Mouse (Mus musculus) MEL (cell line): ENCODE data around the gene Ankrd34a. TPM values are rescaled to one million over a fixed set of nuclear protein-coding genes. Genes with fewer than 3 reads are reported as not detected.

Source experiments
- DNase-seq: peaks from one replicate; pipeline ENCODE4 v3.0.0; 2011; ENCODE audit warnings: low read depth, low spot score
- H3K27ac ChIP-seq: 2 replicates; pipeline ENCODE4 v1.5.1; 2012; ENCODE audit warnings: low read depth, mild to moderate bottlenecking, control low read depth, low read length, moderate library complexity; ENCODE audit not compliant: control insufficient read depth
- H3K27me3 ChIP-seq, 2 experiments: fragments of 150-350 bp in 1 of 2; sonication (generic) in 1 of 2; 2 replicates each; pipeline ENCODE4 v1.6.1; 2012; ENCODE audit warnings: low read length in 2 of 2, mild to moderate bottlenecking in 2 of 2, improper control_type of control experiment in 1 of 2, moderate library complexity in 1 of 2; ENCODE audit not compliant: insufficient read depth in 2 of 2, control insufficient read depth in 1 of 2
- H3K36me3 ChIP-seq, 2 experiments: 2 replicates each; pipeline ENCODE4 v1.6.1; 2012 to 2014; ENCODE audit warnings: low read length in 2 of 2, improper control_type of control experiment in 1 of 2, inconsistent platforms in 1 of 2, mild to moderate bottlenecking in 1 of 2; ENCODE audit not compliant: insufficient read depth in 2 of 2, control insufficient read depth in 1 of 2
- H3K4me1 ChIP-seq, 2 experiments: fragments of 150-350 bp in 1 of 2; sonication (generic) in 1 of 2; 2 replicates each; pipeline ENCODE4 v1.6.1; 2012; ENCODE audit warnings: low read length in 2 of 2, improper control_type of control experiment in 1 of 2, mild to moderate bottlenecking in 1 of 2; ENCODE audit not compliant: insufficient read depth in 2 of 2, control insufficient read depth in 1 of 2
- H3K4me3 ChIP-seq, 2 experiments: fragments of 150-350 bp in 1 of 2; sonication (generic) in 1 of 2; 2 replicates each; pipeline ENCODE4 v1.5.1; 2012; ENCODE audit warnings: low read depth in 2 of 2, low read length in 2 of 2, mild to moderate bottlenecking in 2 of 2, moderate library complexity in 2 of 2, control low read depth in 1 of 2, improper control_type of control experiment in 1 of 2; ENCODE audit not compliant: control insufficient read depth in 1 of 2, insufficient read depth in 1 of 2
- H3K79me2 ChIP-seq: 2 replicates; pipeline ENCODE4 v1.6.1; 2012; ENCODE audit warnings: mild to moderate bottlenecking, low read length, moderate library complexity; ENCODE audit not compliant: control insufficient read depth, poor library complexity, insufficient read depth
- H3K9ac ChIP-seq: 2 replicates; pipeline ENCODE4 v1.6.1; 2012; ENCODE audit warnings: low read depth, mild to moderate bottlenecking, control low read depth, low read length, moderate library complexity; ENCODE audit not compliant: control insufficient read depth, poor library complexity, severe bottlenecking
- H3K9me3 ChIP-seq: fragments of 150-350 bp; sonication (generic); replicated peaks from 2 replicates; pipeline ENCODE4 v1.6.1; 2012; ENCODE audit warnings: mild to moderate bottlenecking, low read length, improper control_type of control experiment, moderate library complexity; ENCODE audit not compliant: insufficient read depth
- BHLHE40 ChIP-seq: IDR thresholded peaks from 2 replicates; pipeline ENCODE4 v1.6.1; 2012; ENCODE audit warnings: low read depth, mild to moderate bottlenecking, inconsistent platforms, low read length, improper control_type of control experiment, borderline replicate concordance
- CHD1 ChIP-seq: IDR thresholded peaks from 2 replicates; pipeline ENCODE4 v1.6.1; 2012; ENCODE audit warnings: low read depth, mild to moderate bottlenecking, inconsistent platforms, low read length, improper control_type of control experiment
- ELF1 ChIP-seq: IDR thresholded peaks from 2 replicates; pipeline ENCODE4 v1.6.1; 2014; ENCODE audit warnings: low read depth, mild to moderate bottlenecking, inconsistent platforms, low read length, improper control_type of control experiment, moderate library complexity
- GABPA ChIP-seq: IDR thresholded peaks from 2 replicates; pipeline ENCODE4 v1.6.1; 2012; ENCODE audit warnings: low read depth, mild to moderate bottlenecking, inconsistent platforms, low read length, improper control_type of control experiment, moderate library complexity
- HCFC1 ChIP-seq: IDR thresholded peaks from 2 replicates; pipeline ENCODE4 v1.6.1; 2012; ENCODE audit warnings: low read depth, mild to moderate bottlenecking, inconsistent platforms, low read length, improper control_type of control experiment, moderate library complexity
- KAT2A ChIP-seq: conservative IDR thresholded peaks from 2 replicates; pipeline ENCODE4 v1.6.1; 2012; ENCODE audit warnings: low read depth, low read length, improper control_type of control experiment, inconsistent platforms
- MAFK ChIP-seq: IDR thresholded peaks from 2 replicates; pipeline ENCODE4 v1.6.1; 2011; ENCODE audit warnings: low read depth, mild to moderate bottlenecking, low read length, improper control_type of control experiment, borderline replicate concordance
- MAX ChIP-seq: IDR thresholded peaks from 2 replicates; pipeline ENCODE4 v1.6.1; 2011; ENCODE audit warnings: low read length, improper control_type of control experiment
- MAZ ChIP-seq: IDR thresholded peaks from 2 replicates; pipeline ENCODE4 v1.6.1; 2012; ENCODE audit warnings: low read depth, mild to moderate bottlenecking, inconsistent platforms, low read length, improper control_type of control experiment
- MEF2A ChIP-seq: IDR thresholded peaks from 2 replicates; pipeline ENCODE4 v1.6.1; 2014; ENCODE audit warnings: low read depth, mild to moderate bottlenecking, inconsistent platforms, low read length, improper control_type of control experiment; ENCODE audit not compliant: poor library complexity, insufficient replicate concordance, severe bottlenecking; ENCODE audit errors: extremely low read depth
- MXI1 ChIP-seq: IDR thresholded peaks from 2 replicates; pipeline ENCODE4 v1.6.1; 2011; ENCODE audit warnings: mild to moderate bottlenecking, low read depth, low read length, improper control_type of control experiment
- MYC ChIP-seq: IDR thresholded peaks from 2 replicates; pipeline ENCODE4 v1.6.1; 2011; ENCODE audit warnings: low read depth, mild to moderate bottlenecking, low read length, improper control_type of control experiment, moderate library complexity
- NELFE ChIP-seq: IDR thresholded peaks from 2 replicates; pipeline ENCODE4 v1.6.1; 2011; ENCODE audit warnings: low read depth, low read length, improper control_type of control experiment
- NRF1 ChIP-seq: IDR thresholded peaks from 2 replicates; pipeline ENCODE4 v1.6.1; 2014; ENCODE audit warnings: low read depth, mild to moderate bottlenecking, inconsistent platforms, low read length, improper control_type of control experiment, moderate library complexity; ENCODE audit not compliant: poor library complexity, insufficient read depth, severe bottlenecking
- POLR2A ChIP-seq, 2 experiments: IDR thresholded peaks; 2 replicates each; pipeline ENCODE4 v1.6.1; 2011 to 2012; ENCODE audit warnings: low read length in 2 of 2, mild to moderate bottlenecking in 2 of 2, control low read depth in 1 of 2, improper control_type of control experiment in 1 of 2, low read depth in 1 of 2, moderate library complexity in 1 of 2; ENCODE audit not compliant: control insufficient read depth in 1 of 2, insufficient read depth in 1 of 2, poor library complexity in 1 of 2
- POLR2AphosphoS5 ChIP-seq: IDR thresholded peaks from 2 replicates; pipeline ENCODE4 v1.6.1; 2012; ENCODE audit warnings: low read depth, borderline replicate concordance, mild to moderate bottlenecking, inconsistent platforms, low read length, moderate library complexity, mixed read lengths
- RAD21 ChIP-seq: IDR thresholded peaks from 2 replicates; pipeline ENCODE4 v1.6.1; 2011; ENCODE audit warnings: mild to moderate bottlenecking, low read depth, low read length, improper control_type of control experiment
- RCOR1 ChIP-seq: IDR thresholded peaks from 2 replicates; pipeline ENCODE4 v1.6.1; 2012; ENCODE audit warnings: low read depth, mild to moderate bottlenecking, inconsistent platforms, low read length, improper control_type of control experiment
- SIN3A ChIP-seq: IDR thresholded peaks from 2 replicates; pipeline ENCODE4 v1.6.1; 2012; ENCODE audit warnings: low read length, improper control_type of control experiment, inconsistent platforms
- SMC3 ChIP-seq: IDR thresholded peaks from 2 replicates; pipeline ENCODE4 v1.6.1; 2011; ENCODE audit warnings: low read depth, low read length, improper control_type of control experiment
- TBP ChIP-seq: IDR thresholded peaks from 2 replicates; pipeline ENCODE4 v1.8.0; 2011; ENCODE audit warnings: low read depth, low read length, improper control_type of control experiment
- TCF12 ChIP-seq: IDR thresholded peaks from 2 replicates; pipeline ENCODE4 v1.6.1; 2014; ENCODE audit warnings: low read depth, mild to moderate bottlenecking, inconsistent platforms, low read length, improper control_type of control experiment, moderate library complexity
- USF1 ChIP-seq: IDR thresholded peaks from 2 replicates; pipeline ENCODE4 v1.6.1; 2014; ENCODE audit warnings: low read depth, mild to moderate bottlenecking, inconsistent platforms, low read length, improper control_type of control experiment, moderate library complexity
- USF2 ChIP-seq, 2 experiments: IDR thresholded peaks; 2 replicates each; pipeline ENCODE4 v1.6.1; 2011 to 2012; ENCODE audit warnings: improper control_type of control experiment in 2 of 2, low read length in 2 of 2, borderline replicate concordance in 1 of 2, inconsistent platforms in 1 of 2, low read depth in 1 of 2, mild to moderate bottlenecking in 1 of 2; ENCODE audit not compliant: insufficient read depth in 1 of 2
- ZC3H11A ChIP-seq: IDR thresholded peaks from 2 replicates; pipeline ENCODE4 v1.6.1; 2012; ENCODE audit warnings: low read depth, mild to moderate bottlenecking, inconsistent platforms, low read length, improper control_type of control experiment
- ZMIZ1 ChIP-seq: IDR thresholded peaks from 2 replicates; pipeline ENCODE4 v1.6.1; 2012; ENCODE audit warnings: low read depth, mild to moderate bottlenecking, inconsistent platforms, low read length, improper control_type of control experiment, moderate library complexity
- polyA plus RNA-seq, 2 experiments: library from polyadenylated mRNA; stranded (reverse) in 1 of 2; unstranded in 1 of 2; fragments of >175 nt in 1 of 2; fragments of >200 nt in 1 of 2; gene quantifications; 2 replicates each; pipeline versions ENCODE4 v1.2.1 to v1.2.4; 2012; ENCODE audit warnings: low replicate concordance in 2 of 2, low read depth in 1 of 2; ENCODE audit not compliant: insufficient read length in 2 of 2, insufficient read depth in 1 of 2, missing spikeins in 1 of 2
- total RNA-seq: library from RNA; depleted of rRNA; stranded (reverse); fragments of 300-350 nt; gene quantifications from 2 replicates; pipeline ENCODE4 v1.2.3, GENCODE M21; 2012

Ankrd34a gene
- total and polyA plus RNA-seq, 3 experiments: 0.15 to 0.78 TPM; not detected in 1

GRCm38 (mm10) chr3:96593374-96593773 is 3.1 kb upstream of the Ankrd34a start:
- Histone ChIP-seq H3K4me3 (peak overlapping the region; percentile 75 to 77), H3K4me1 (peaks cover 4 to 7% of the 10 kb centered on the region in 2 experiments; a peak in 3 of 4 replicates), H3K79me2 (peaks cover 3% of the 10 kb centered on the region; the same call in 1 of the 2 replicates), H3K36me3 (peaks cover 0 to 5% of the 10 kb centered on the region in 2 experiments; a peak in 2 of 4 replicates), H3K27ac (peak overlapping the region; percentile 79), H3K9ac (peak overlapping the region; percentile 76), H3K27me3 (no peaks in the 10 kb centered on the region)
- DNase-seq: peak; percentile 84
- no peak for TF ChIP-seq MEF2A
- TF ChIP-seq RAD21: no peak
- TF ChIP-seq MAZ: no peak
- TF ChIP-seq NRF1: no peak
- peak; percentile 52; the same call in 1 of the 2 replicates for TF ChIP-seq MXI1
- TF ChIP-seq NELFE: no peak
- no peak for TF ChIP-seq SMC3
- TF ChIP-seq MYC: peak; percentile 56; the same call in 1 of the 2 replicates
- peak; percentile 70 for TF ChIP-seq MAX
- TF ChIP-seq ELF1: no peak
- no peak for TF ChIP-seq BHLHE40
- no peak for TF ChIP-seq USF1
- TF ChIP-seq CHD1: 0 out of 2 replicates have a peak, but pooled peaks have one; percentile 80
- no peak for TF ChIP-seq TCF12
- TF ChIP-seq, all 39 proteins: peak for 4
- no peaks in the 10 kb centered on the region for H3K9me3 ChIP-seq

- Histone ChIP-seq H3K36me3 (peaks cover 0 to 5% of the 10 kb centered on the region in 2 experiments; a peak in 2 of 4 replicates), H3K79me2 (peaks cover 3% of the 10 kb centered on the region; the same call in 1 of the 2 replicates), H3K9ac (peak within 1 kb of the TSS; percentile 76), H3K4me3 (peak within 1 kb of the TSS; percentile 75 to 77), H3K27me3 (no peaks in the 10 kb centered on the region), H3K9me3 (no peaks in the 10 kb centered on the region), H3K4me1 (peaks cover 4 to 7% of the 10 kb centered on the region in 2 experiments; a peak in 3 of 4 replicates), H3K27ac (peak within 1 kb of the TSS; percentile 79)
- peak; percentile 100 for DNase-seq
- peak; percentile 80 for TF ChIP-seq TCF12
- TF ChIP-seq POLR2A (IDR thresholded peaks at IDR 0.05; ENCODE audit: control insufficient read depth in 1 of 2, insufficient read depth in 1 of 2, low read depth in 1 of 2, low read length in 2 of 2, poor library complexity in 1 of 2): peak; percentile 92 to 97
- peak; percentile 82 for TF ChIP-seq ELF1
- 0 out of 2 replicates have a peak, but pooled peaks have one; percentile 6 for TF ChIP-seq RCOR1
- no peak; the same call in none of the 2 replicates for TF ChIP-seq MXI1
- no peak for TF ChIP-seq ZC3H11A
- TF ChIP-seq MEF2A: no peak
- TF ChIP-seq HCFC1: peak; percentile 74
- peak; percentile 36 for TF ChIP-seq RAD21
- TF ChIP-seq TBP: peak; percentile 81
- TF ChIP-seq CHD1: no peak
- no peak; the same call in 1 of the 2 replicates for TF ChIP-seq KAT2A
- no peak for TF ChIP-seq MAFK
- no peak for TF ChIP-seq MAZ
- TF ChIP-seq SIN3A: peak; percentile 82; the same call in 1 of the 2 replicates
- TF ChIP-seq USF1: no peak
- TF ChIP-seq GABPA: no peak
- TF ChIP-seq NELFE: peak; percentile 86
- TF ChIP-seq USF2 (IDR thresholded peaks at IDR 0.05; ENCODE audit: borderline replicate concordance in 1 of 2, insufficient read depth in 1 of 2, low read depth in 1 of 2, low read length in 2 of 2): no peak
- TF ChIP-seq ZMIZ1: no peak; the same call in none of the 2 replicates
- no peak for TF ChIP-seq POLR2AphosphoS5
These were observed 2.5 kb upstream of the Ankrd34a start, which contains the start of gene Polr3gl for GRCm38 (mm10) chr3:96593790-96594560. Gene Polr3gl (minus strand): TSS chr3:96594181.
